Mouse (Mus musculus) MN1 (cell line): ENCODE results near the gene Tmem63a.
"Not testable (repeated sequence)": the region's sequence is repeated elsewhere in the genome, so short reads cannot be mapped to it uniquely, and the experiment has no call there.

ENCODE experiments used
- DNase-seq: peaks from one replicate; pipeline ENCODE4 v3.0.0-alpha.2; 2016; ENCODE audit warnings: low spot score

The Tmem63a gene

GRCm38 (mm10) chr1:180929599-180929998 lies 12.5 kb upstream of the Tmem63a start:
- no peak for DNase-seq

GRCm38 (mm10) chr1:180931106-180931505 lies 11.0 kb upstream of the Tmem63a start:
- DNase-seq, result peak; percentile 75

- no peak for DNase-seq
Measured at GRCm38 (mm10) chr1:180933659-180934058, 8.5 kb upstream of the Tmem63a start.

- DNase-seq, result no peak
Measured at GRCm38 (mm10) chr1:180934467-180935419, 7.4 kb upstream of the Tmem63a start, which contains the start of gene Lefty1. Lefty1 (plus strand) TSS chr1:180935022.

GRCm38 (mm10) chr1:180936610-180937398 lies 5.3 kb upstream of the Tmem63a start:
- DNase-seq, result not testable (repeated sequence)

GRCm38 (mm10) chr1:180937631-180938030 lies 4.5 kb upstream of the Tmem63a start:
- DNase-seq, result not testable (repeated sequence)

- DNase-seq, result not testable (repeated sequence)
Measured at GRCm38 (mm10) chr1:180938781-180939180, 3.4 kb upstream of the Tmem63a start.

- DNase-seq, result no peak
Measured at GRCm38 (mm10) chr1:180940776-180941460, 1.2 kb upstream of the Tmem63a start.

- DNase-seq, result peak; percentile 29
Measured at GRCm38 (mm10) chr1:180941726-180942125, 418 bp upstream of the Tmem63a start.

GRCm38 (mm10) chr1:180943032-180943644 lies 994 bp downstream of the Tmem63a start:
- no peak for DNase-seq

GRCm38 (mm10) chr1:180943896-180944295 lies 1.8 kb downstream of the Tmem63a start:
- peak; percentile 43 for DNase-seq

GRCm38 (mm10) chr1:180944553-180944952 lies 2.4 kb downstream of the Tmem63a start:
- peak; percentile 68 for DNase-seq

- DNase-seq, result peak; percentile 91
Measured at GRCm38 (mm10) chr1:180945001-180945980, 3.1 kb downstream of the Tmem63a start.

GRCm38 (mm10) chr1:180946448-180946847 lies 4.3 kb downstream of the Tmem63a start:
- DNase-seq, result peak; percentile 28

GRCm38 (mm10) chr1:180952085-180952746 lies 10.1 kb downstream of the Tmem63a start:
- DNase-seq, result no peak

- no peak for DNase-seq
Measured at GRCm38 (mm10) chr1:180952808-180953207, 10.7 kb downstream of the Tmem63a start.

- DNase-seq, result no peak
Measured at GRCm38 (mm10) chr1:180956401-180956800, 14.3 kb downstream of the Tmem63a start.

GRCm38 (mm10) chr1:180956973-180957381 lies 14.8 kb downstream of the Tmem63a start:
- no peak for DNase-seq

GRCm38 (mm10) chr1:180957989-180958388 lies 15.8 kb downstream of the Tmem63a start:
- DNase-seq, result no peak

GRCm38 (mm10) chr1:180958797-180959196 lies 16.7 kb downstream of the Tmem63a start:
- DNase-seq, result no peak
